Mouse (Mus musculus): ENCODE measurements at regions not wholly inside any gene's neighbourhood (a gene's known extent, or its start where the extent isn't known, plus 50 kb on each side); places are given as distances from the start of the nearest gene placed in this dataset.
A peak's percentile ranks its signal among the peaks of the same experiment; 100 is the strongest.

GRCm38 (mm10) chr3:139135371-139135770 is 60.4 kb upstream of the Rap1gds1 start:
- no peak for ATAC-seq (replicated peaks; ENCODE audit: low FRiP score, low TSS enrichment, poor library complexity, severe bottlenecking)

- ATAC-seq (replicated peaks; ENCODE audit: low FRiP score, low TSS enrichment, poor library complexity, severe bottlenecking), result no peak
These were observed 61.0 kb upstream of the Rap1gds1 start for GRCm38 (mm10) chr3:139136044-139136443.

- ATAC-seq (replicated peaks; ENCODE audit: low FRiP score, low TSS enrichment, poor library complexity, severe bottlenecking), result peak; percentile 77; the same call in 1 of the 2 replicates
These were observed 52.8 kb upstream of the Stpg2 start for GRCm38 (mm10) chr3:139152654-139153053.

GRCm38 (mm10) chr3:139154294-139154693 is 51.2 kb upstream of the Stpg2 start:
- no peak for ATAC-seq (replicated peaks; ENCODE audit: low FRiP score, low TSS enrichment, poor library complexity, severe bottlenecking)
